Mouse (Mus musculus): Measurements from ENCODE around the gene Cdk2.
"Not testable (repeated sequence)": the region's sequence is repeated elsewhere in the genome, so short reads cannot be mapped to it uniquely, and the experiment has no call there.

The Cdk2 gene

GRCm38 (mm10) chr10:128704491-128705316 is at the start of gene Cdk2:
TSS of gene Cdk2 (minus strand) at chr10:128705031.
- DNase-seq: peak; percentile 86 to 95

GRCm38 (mm10) chr10:128748252-128748864 is 43.5 kb upstream of the Cdk2 start:
- peak; percentile 83 to 88 for DNase-seq

GRCm38 (mm10) chr10:128747646-128748251 is 42.9 kb upstream of the Cdk2 start, which contains the start of gene Pym1:
TSS of gene Pym1 (plus strand) at chr10:128747889.
- peak; percentile 68 to 73 for DNase-seq

- no peak for DNase-seq
Observed at GRCm38 (mm10) chr10:128746972-128747645, 42.3 kb upstream of the Cdk2 start.

GRCm38 (mm10) chr10:128745946-128746613 is 41.2 kb upstream of the Cdk2 start:
- DNase-seq: no peak

GRCm38 (mm10) chr10:128744680-128745601 is 40.1 kb upstream of the Cdk2 start, which contains the start of gene Dgka:
TSS of gene Dgka (minus strand) at chr10:128744855.
- no peak for DNase-seq

- DNase-seq: no peak
Observed at GRCm38 (mm10) chr10:128744211-128744610, 39.4 kb upstream of the Cdk2 start.

- peak; percentile 59 to 61 for DNase-seq
Observed at GRCm38 (mm10) chr10:128743791-128744191, 39.0 kb upstream of the Cdk2 start.

- no peak for DNase-seq
Observed at GRCm38 (mm10) chr10:128743235-128743634, 38.4 kb upstream of the Cdk2 start.

- DNase-seq: no peak
Observed at GRCm38 (mm10) chr10:128742616-128743015, 37.8 kb upstream of the Cdk2 start.

GRCm38 (mm10) chr10:128740296-128740695 is 35.5 kb upstream of the Cdk2 start:
- DNase-seq: no peak

- DNase-seq: peak in 1 of 2 experiments; percentile 30
Observed at GRCm38 (mm10) chr10:128737435-128737834, 32.6 kb upstream of the Cdk2 start.

- no peak for DNase-seq
Observed at GRCm38 (mm10) chr10:128731992-128732391, 27.2 kb upstream of the Cdk2 start.

GRCm38 (mm10) chr10:128731002-128731433 is 26.2 kb upstream of the Cdk2 start:
- peak; percentile 80 to 89 for DNase-seq

GRCm38 (mm10) chr10:128728059-128728458 is 23.2 kb upstream of the Cdk2 start:
- DNase-seq: no peak

- not testable (repeated sequence) for DNase-seq
Observed at GRCm38 (mm10) chr10:128725466-128725865, 20.6 kb upstream of the Cdk2 start.

GRCm38 (mm10) chr10:128715559-128716537 is 11.0 kb upstream of the Cdk2 start:
- no peak for DNase-seq

GRCm38 (mm10) chr10:128711318-128711717 is 6.5 kb upstream of the Cdk2 start:
- not testable (repeated sequence) for DNase-seq

GRCm38 (mm10) chr10:128705317-128705693 is 474 bp upstream of the Cdk2 start:
- peak in 1 of 2 experiments; percentile 11 for DNase-seq

- DNase-seq: no peak
Observed at GRCm38 (mm10) chr10:128703895-128704294, 936 bp downstream of the Cdk2 start, which contains the start of gene Pmel. TSS of gene Pmel (plus strand) at chr10:128704195.

Measured in cerebellum, postnatal 25 days (tissue).